Mouse (Mus musculus) stomach, postnatal 0 days (tissue): ENCODE results near the gene Specc1. TPM values are rescaled to one million over a fixed set of nuclear protein-coding genes. Genes with fewer than 3 reads are reported as not detected.
A peak's percentile ranks its signal among the peaks of the same experiment; 100 is the strongest.

ENCODE experiments used
- ATAC-seq: fragments of 200-750 bp; cut with Nextera tagmentation; 2 replicates; pipeline ENCODE4 v1.8.0; 2017; ENCODE audit not compliant: low FRiP score, low TSS enrichment
- DNase-seq: peaks from one replicate; pipeline ENCODE4 v3.0.0-alpha.2; 2016; ENCODE audit warnings: low spot score
- H3K27ac ChIP-seq: fragments of 300-500 bp; sonication (generic); replicated peaks from 2 replicates; pipeline ENCODE4 v1.5.1; 2014; ENCODE audit warnings: mild to moderate bottlenecking, control low read depth
- H3K27me3 ChIP-seq: fragments of 300-500 bp; sonication (generic); 2 replicates; pipeline ENCODE4 v1.6.1; 2014; ENCODE audit warnings: low read length; ENCODE audit not compliant: control insufficient read depth, insufficient read depth
- H3K36me3 ChIP-seq: fragments of 300-500 bp; sonication (generic); 2 replicates; pipeline ENCODE4 v1.6.1; 2014; ENCODE audit warnings: low read length, mixed read lengths; ENCODE audit not compliant: control insufficient read depth, insufficient read depth
- H3K4me1 ChIP-seq: fragments of 300-500 bp; sonication (generic); replicated peaks from 2 replicates; pipeline ENCODE4 v1.6.1; 2014; ENCODE audit warnings: antibody characterized with exemption; ENCODE audit not compliant: control insufficient read depth, insufficient read depth
- H3K4me2 ChIP-seq: fragments of 300-500 bp; sonication (generic); replicated peaks from 2 replicates; pipeline ENCODE4 v1.6.1; 2014; ENCODE audit warnings: low read depth, mild to moderate bottlenecking, control low read depth, moderate library complexity
- H3K4me3 ChIP-seq: fragments of 300-500 bp; sonication (generic); 2 replicates; pipeline ENCODE4 v1.5.1; 2014; ENCODE audit warnings: low read depth, low read length, control low read depth
- H3K9ac ChIP-seq: fragments of 300-500 bp; sonication (generic); 2 replicates; pipeline ENCODE4 v1.6.1; 2014; ENCODE audit warnings: mild to moderate bottlenecking, low read length, control low read depth, mixed read lengths
- H3K9me3 ChIP-seq: fragments of 300-500 bp; sonication (generic); 2 replicates; pipeline ENCODE4 v1.6.1; 2016; ENCODE audit warnings: low read length; ENCODE audit not compliant: control insufficient read depth
- CTCF ChIP-seq: IDR thresholded peaks from 2 replicates; pipeline ENCODE4 v1.5.1; 2016; ENCODE audit warnings: antibody characterized with exemption, low read depth, mild to moderate bottlenecking, moderate library complexity
- EP300 ChIP-seq: optimal IDR thresholded peaks from 2 replicates; pipeline ENCODE3; 2016; ENCODE audit warnings: antibody characterized with exemption
- WGBS: fragments of 180-500 bp; shearing (Covaris S2); extraction: QIAGEN DNeasy Blood & Tissue Kit; methylation state at CpG from one replicate; pipeline ENCODE4 v1.1.7; 2014; 5-methylcytosine and 5-hydroxymethylcytosine counted together
- polyA plus RNA-seq: library from polyadenylated mRNA; unstranded; fragments of >200 nt; fragmentation: Nextera tagmentation; extraction: Ambion mirVana; gene quantifications from 2 replicates; pipeline ENCODE4 v1.2.1, GENCODE M21; 2015

Specc1 gene
- polyA plus RNA-seq, 1 experiment from 2014 or later, result 3.2 TPM

- no peak overlapping the region for H3K27ac ChIP-seq
- ATAC-seq, result no peak
Measured at GRCm38 (mm10) chr11:62127692-62128091, 171.1 kb downstream of the Specc1 start.

GRCm38 (mm10) chr11:62128197-62128596 is 171.6 kb downstream of the Specc1 start:
- H3K4me3 ChIP-seq, result no peak overlapping the region
- H3K27ac ChIP-seq, result no peak overlapping the region
- WGBS, result 69% methylated on average over 8 of the region's 8 CpGs
- no peak for ATAC-seq
- no peaks in the 10 kb centered on the region for H3K27me3 ChIP-seq
- no peak overlapping the region for H3K9ac ChIP-seq
- no peaks in the 10 kb centered on the region for H3K4me1 ChIP-seq
- no peak overlapping the region for H3K4me2 ChIP-seq
- TF ChIP-seq EP300 (no peak), CTCF (no peak)
- DNase-seq, result no peak
- H3K36me3 ChIP-seq, result no peaks in the 10 kb centered on the region
- H3K9me3 ChIP-seq, result no peaks in the 10 kb centered on the region

More at GRCm38 (mm10) chr11:62127692-62128091, 171.1 kb downstream of the Specc1 start:
- WGBS, result 33% methylated on average over 3 of the region's 3 CpGs
- Histone ChIP-seq H3K4me1 (no peaks in the 10 kb centered on the region), H3K4me3 (no peak overlapping the region), H3K4me2 (no peak overlapping the region), H3K36me3 (no peaks in the 10 kb centered on the region), H3K9me3 (no peaks in the 10 kb centered on the region), H3K27me3 (no peaks in the 10 kb centered on the region), H3K9ac (no peak overlapping the region)
- peak; percentile 87 for DNase-seq
- TF ChIP-seq EP300 (no peak), CTCF (peak; percentile 95)

GRCm38 (mm10) chr11:62130191-62130590 is 173.6 kb downstream of the Specc1 start:
- Histone ChIP-seq H3K27ac (no peak overlapping the region), H3K27me3 (no peaks in the 10 kb centered on the region), H3K9ac (no peak overlapping the region), H3K4me1 (no peaks in the 10 kb centered on the region), H3K4me3 (no peak overlapping the region), H3K36me3 (no peaks in the 10 kb centered on the region), H3K4me2 (no peak overlapping the region), H3K9me3 (no peaks in the 10 kb centered on the region)
- DNase-seq (no peak), ATAC-seq (no peak)
- 69% methylated on average over 3 of the region's 3 CpGs for WGBS
- TF ChIP-seq CTCF (no peak), EP300 (no peak)

DNA sequence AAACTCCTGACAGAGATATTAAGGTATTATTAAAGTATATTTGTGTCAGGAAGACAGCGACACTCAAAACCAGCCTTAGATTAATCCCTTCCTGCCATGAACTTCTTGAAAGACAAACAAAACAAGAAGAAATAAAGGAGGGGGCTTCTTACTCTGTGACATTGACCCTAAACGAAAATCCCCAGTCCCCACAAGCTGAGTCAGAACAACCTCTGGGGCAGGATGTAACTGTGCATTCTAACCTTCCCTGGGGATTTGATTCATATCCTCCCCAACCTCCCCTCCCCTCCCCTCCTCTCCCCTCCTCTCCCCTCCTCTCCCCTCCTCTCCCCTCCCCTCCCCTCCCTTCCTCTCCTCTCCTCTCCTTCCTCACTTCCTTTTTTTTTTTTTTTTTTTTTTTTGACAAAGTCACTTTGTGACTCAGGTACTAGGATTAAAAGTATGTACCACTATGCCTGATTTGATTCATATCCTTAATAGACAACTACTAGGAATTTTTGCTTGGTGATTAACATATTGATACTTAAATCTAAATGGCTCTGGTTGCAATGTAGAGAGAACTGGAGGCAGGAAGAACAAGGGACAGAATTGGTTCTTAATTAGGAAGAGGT is 174.2 kb downstream of the Specc1 start:
- Histone ChIP-seq H3K4me3 (no peak overlapping the region), H3K27ac (no peak overlapping the region), H3K4me1 (no peaks in the 10 kb centered on the region), H3K4me2 (no peak overlapping the region), H3K27me3 (no peaks in the 10 kb centered on the region), H3K9ac (no peak overlapping the region), H3K9me3 (no peaks in the 10 kb centered on the region), H3K36me3 (no peaks in the 10 kb centered on the region)
- ATAC-seq (no peak), DNase-seq (no peak)
- 46% methylated on average over 2 of the region's 2 CpGs for WGBS
- TF ChIP-seq EP300 (no peak), CTCF (no peak)

DNA sequence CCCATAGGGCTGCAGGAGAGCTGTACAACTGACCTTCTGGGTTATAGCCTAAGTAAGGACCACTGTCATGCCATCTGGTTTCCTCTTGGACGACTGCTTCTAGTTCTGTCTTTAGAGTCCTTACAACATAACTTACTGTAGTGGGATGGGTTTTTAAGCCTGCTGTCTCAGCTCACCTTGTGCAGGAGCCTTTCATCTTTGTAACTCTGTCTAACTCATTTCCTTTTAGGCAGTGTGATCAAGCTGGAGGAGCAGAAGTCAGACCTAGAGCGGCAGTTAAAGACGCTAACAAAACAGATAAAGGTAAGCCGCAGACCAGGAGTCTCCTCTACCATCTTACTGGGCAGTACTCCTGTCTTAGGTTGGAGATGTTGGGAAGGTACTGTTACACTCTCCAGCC is 175.0 kb downstream of the Specc1 start:
- WGBS, result 74% methylated on average over 4 of the region's 4 CpGs
- DNase-seq, result no peak

GRCm38 (mm10) chr11:62134191-62134590 is 177.6 kb downstream of the Specc1 start:
- 87% methylated on average over 2 of the region's 2 CpGs for WGBS
- no peaks in the 10 kb centered on the region for H3K27me3 ChIP-seq
- no peak for TF ChIP-seq EP300
- TF ChIP-seq CTCF, result no peak
- no peak overlapping the region for H3K4me2 ChIP-seq
- H3K27ac ChIP-seq, result no peak overlapping the region
- no peaks in the 10 kb centered on the region for H3K36me3 ChIP-seq
- ATAC-seq (no peak), DNase-seq (no peak)
- no peak overlapping the region for H3K9ac ChIP-seq
- no peaks in the 10 kb centered on the region for H3K9me3 ChIP-seq
- H3K4me1 ChIP-seq, result no peaks in the 10 kb centered on the region
- no peak overlapping the region for H3K4me3 ChIP-seq

More for the DNA sequence above, 175.0 kb downstream of the Specc1 start:
- H3K36me3 ChIP-seq, result no peaks in the 10 kb centered on the region
- H3K4me3 ChIP-seq, result no peak overlapping the region
- H3K27me3 ChIP-seq, result no peaks in the 10 kb centered on the region
- H3K9me3 ChIP-seq, result no peaks in the 10 kb centered on the region
- TF ChIP-seq EP300 (no peak), CTCF (no peak)
- no peak overlapping the region for H3K27ac ChIP-seq
- no peak overlapping the region for H3K9ac ChIP-seq
- ATAC-seq, result no peak
- H3K4me2 ChIP-seq, result no peak overlapping the region
- H3K4me1 ChIP-seq, result no peaks in the 10 kb centered on the region
